Mouse (Mus musculus): ENCODE results near the gene Irak4.

Irak4 gene

GRCm38 (mm10) chr15:94620909-94621308, 77.5 kb downstream of the Irak4 start:
- no peak for DNase-seq (ENCODE audit: low spot score in 2 of 2)

- DNase-seq (ENCODE audit: low spot score in 2 of 2): no peak
Measured at GRCm38 (mm10) chr15:94628463-94628829, 85.0 kb downstream of the Irak4 start.

- no peak for DNase-seq (ENCODE audit: low spot score in 2 of 2)
Measured at GRCm38 (mm10) chr15:94628830-94629601, 85.6 kb downstream of the Irak4 start, which contains the start of gene Tmem117. Gene Tmem117, plus strand, starts transcription at chr15:94629232.

- DNase-seq (ENCODE audit: low spot score in 2 of 2): no peak
Measured at GRCm38 (mm10) chr15:94630553-94630952, 87.1 kb downstream of the Irak4 start.

Data from thymus, postnatal 10 days (tissue).